Mouse (Mus musculus) G1E (cell line): ENCODE results near the gene Cnot8.

Experiments
- CTCF ChIP-seq: IDR thresholded peaks from 2 replicates; pipeline ENCODE4 v1.5.1; 2012; ENCODE audit warnings: low read depth, low read length, inconsistent platforms, mixed read lengths
- TAL1 ChIP-seq: conservative IDR thresholded peaks from 2 replicates; pipeline ENCODE4 v1.6.1; 2012; ENCODE audit warnings: low read depth, low read length, inconsistent platforms, mixed read lengths

GRCm38 (mm10) chr11:58126397-58127160 lies 22.6 kb downstream of the Cnot8 start:
- TF ChIP-seq CTCF (no peak), TAL1 (no peak)
